Mouse (Mus musculus) bone marrow, adult 2 months (tissue): ENCODE data around the gene Pdcd4. TPM values are rescaled to one million over a fixed set of nuclear protein-coding genes. Genes with fewer than 3 reads are reported as not detected.

ENCODE experiments used
- H3K27ac ChIP-seq: fragments of 200-500 bp; 2 replicates; pipeline ENCODE4 v1.5.1; 2012; ENCODE audit warnings: low read depth, mild to moderate bottlenecking, control low read depth, inconsistent platforms, low read length; ENCODE audit not compliant: control insufficient read depth, poor library complexity, insufficient read depth
- H3K4me1 ChIP-seq: fragments of 200-500 bp; 2 replicates; pipeline ENCODE4 v1.6.1; 2011; ENCODE audit warnings: low read length; ENCODE audit not compliant: control insufficient read depth, insufficient read depth
- H3K4me3 ChIP-seq: fragments of 200-500 bp; replicated peaks from 2 replicates; pipeline ENCODE3; 2011; ENCODE audit warnings: mild to moderate bottlenecking, low read depth, low read length, control low read depth; ENCODE audit not compliant: control insufficient read depth
- CTCF ChIP-seq: fragments of 200-500 bp; IDR thresholded peaks from 2 replicates; pipeline ENCODE4 v1.5.1; 2011; ENCODE audit warnings: low read length, control low read depth; ENCODE audit not compliant: control insufficient read depth, insufficient read depth
- POLR2A ChIP-seq: fragments of 200-500 bp; IDR thresholded peaks from 2 replicates; pipeline ENCODE4 v1.6.1; 2011; ENCODE audit warnings: low read depth, mild to moderate bottlenecking, control low read depth, low read length, borderline replicate concordance; ENCODE audit not compliant: control insufficient read depth
- WGBS: fragments of 180-500 bp; shearing (Covaris S2); methylation state at CpG from one replicate; pipeline ENCODE4 v1.1.7; 2018; 5-methylcytosine and 5-hydroxymethylcytosine counted together
- polyA plus RNA-seq: library from polyadenylated mRNA; stranded (reverse); fragments of >200 nt; gene quantifications from 2 replicates; pipeline ENCODE4 v1.2.4, GENCODE M21; 2011; ENCODE audit warnings: low replicate concordance; ENCODE audit not compliant: missing spikeins, insufficient read depth, insufficient read length

Gene Pdcd4
- polyA plus RNA-seq, 1 experiment: 49.6 TPM

DNA sequence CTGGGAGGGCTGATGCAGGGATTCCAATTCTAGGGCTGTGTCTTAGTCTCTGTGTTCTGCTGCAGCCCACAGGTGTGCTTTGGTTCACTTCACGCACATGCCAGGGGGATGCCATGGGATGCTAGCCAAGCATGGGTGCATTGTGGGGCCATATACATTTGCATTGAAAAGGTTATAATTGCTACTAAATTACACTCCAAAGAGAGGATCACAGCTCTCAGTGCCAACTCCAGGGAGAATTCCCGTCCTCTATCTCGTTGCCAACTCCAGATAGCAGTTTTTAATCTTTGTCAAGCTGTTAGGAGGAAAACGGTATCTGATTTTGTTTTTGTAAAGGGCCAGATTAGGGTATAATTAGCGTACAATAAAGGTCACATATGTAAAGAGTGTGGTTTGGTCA is 36.2 kb upstream of the Pdcd4 start:
- Histone ChIP-seq H3K4me3 (no peak overlapping the region), H3K4me1 (no peaks in the 10 kb centered on the region), H3K27ac (no peak overlapping the region)
- 81% methylated on average over 5 of the region's 5 CpGs for WGBS
- TF ChIP-seq CTCF: no peak
- TF ChIP-seq POLR2A: no peak

DNA sequence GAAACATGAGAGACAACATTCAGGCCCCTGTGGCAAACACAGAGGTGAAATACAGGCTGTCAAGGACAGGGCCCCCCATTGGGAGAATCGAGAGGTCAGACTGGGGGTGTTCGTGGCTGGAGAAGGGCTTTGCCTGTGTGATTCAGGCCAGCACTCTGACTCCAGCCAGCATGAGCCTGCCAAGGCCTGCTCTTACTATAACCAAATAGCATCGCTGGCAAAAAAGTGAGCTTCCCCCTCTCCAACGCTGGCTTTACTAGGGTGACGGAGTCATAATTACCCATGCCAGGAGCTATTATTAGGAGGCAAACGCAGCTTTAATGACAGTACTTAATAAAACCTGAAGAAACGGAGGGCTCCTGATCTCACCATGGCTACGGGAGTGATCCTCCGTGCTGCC is 35.2 kb upstream of the Pdcd4 start:
- Histone ChIP-seq H3K27ac (no peak overlapping the region), H3K4me1 (no peaks in the 10 kb centered on the region), H3K4me3 (no peak overlapping the region)
- 90% methylated on average over 9 of the region's 9 CpGs for WGBS
- no peak for TF ChIP-seq CTCF
- no peak for TF ChIP-seq POLR2A

DNA sequence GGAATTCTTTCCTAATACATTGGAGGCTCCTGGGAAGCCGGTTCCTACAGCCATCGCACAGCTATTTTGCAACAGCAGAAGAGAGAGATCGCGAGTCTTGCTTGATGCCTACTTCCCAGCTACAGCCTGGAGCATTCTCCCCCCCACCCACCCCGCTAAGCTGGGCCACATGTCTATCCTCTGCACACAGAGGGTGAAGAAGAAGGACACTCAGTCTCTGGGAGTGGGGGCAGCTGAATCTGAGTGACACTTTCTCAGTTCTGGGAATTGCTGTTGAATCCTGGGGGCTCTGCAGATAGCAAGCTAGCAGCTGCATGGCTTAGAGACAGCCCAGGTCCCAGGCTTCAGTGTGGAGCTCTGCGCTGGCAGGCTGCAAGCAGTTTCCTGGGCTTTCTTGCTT is 34.1 kb upstream of the Pdcd4 start:
- no peak overlapping the region for H3K4me3 ChIP-seq
- no peak overlapping the region for H3K27ac ChIP-seq
- TF ChIP-seq POLR2A (no peak), CTCF (no peak)
- WGBS: 68% methylated on average over 6 of the region's 6 CpGs
- H3K4me1 ChIP-seq: no peaks in the 10 kb centered on the region

DNA sequence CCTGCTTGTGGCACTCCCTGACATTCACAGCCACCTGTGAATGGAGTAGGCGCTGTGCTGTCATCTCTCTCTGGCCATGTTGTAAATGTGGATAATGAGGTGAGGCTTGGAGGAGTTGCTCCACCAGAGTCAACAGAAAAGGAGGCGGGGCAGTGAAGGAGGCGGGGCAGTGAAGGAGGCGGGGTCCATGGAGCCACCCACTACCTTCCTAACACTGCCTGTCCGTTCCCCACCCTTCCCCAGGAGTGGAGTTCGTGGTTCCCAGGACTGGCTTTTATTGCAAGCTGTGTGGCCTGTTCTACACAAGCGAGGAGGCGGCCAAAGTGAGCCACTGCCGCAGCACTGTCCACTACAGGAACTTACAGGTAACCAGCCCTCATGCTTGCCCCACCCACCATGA is 32.9 kb upstream of the Pdcd4 start:
- no peak for TF ChIP-seq POLR2A
- TF ChIP-seq CTCF: no peak
- WGBS: 59% methylated on average over 9 of the region's 9 CpGs
- Histone ChIP-seq H3K4me3 (no peak overlapping the region), H3K4me1 (no peaks in the 10 kb centered on the region), H3K27ac (no peak overlapping the region)

DNA sequence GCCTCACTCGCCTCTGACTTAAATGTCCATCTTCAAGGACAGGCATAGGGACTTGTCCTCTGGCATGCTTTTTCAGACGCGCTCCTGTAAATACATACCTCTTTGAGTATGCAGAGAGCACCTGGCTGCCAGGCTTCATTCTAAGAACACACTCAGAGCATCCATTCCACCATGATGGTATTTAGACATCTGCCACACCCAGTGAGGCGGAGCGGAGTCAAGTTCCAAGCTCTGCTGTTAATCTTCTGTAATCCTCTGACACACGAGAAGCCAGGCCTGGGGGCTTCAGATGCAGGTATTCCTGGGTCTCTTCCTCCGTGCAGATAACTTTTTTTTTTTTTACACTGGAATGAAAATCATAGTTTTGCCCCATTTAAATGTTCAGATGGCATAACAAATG is 32.4 kb upstream of the Pdcd4 start:
- Histone ChIP-seq H3K4me1 (no peaks in the 10 kb centered on the region), H3K4me3 (no peak overlapping the region), H3K27ac (no peak overlapping the region)
- TF ChIP-seq POLR2A (no peak), CTCF (no peak)
- 86% methylated on average over 7 of the region's 7 CpGs for WGBS

DNA sequence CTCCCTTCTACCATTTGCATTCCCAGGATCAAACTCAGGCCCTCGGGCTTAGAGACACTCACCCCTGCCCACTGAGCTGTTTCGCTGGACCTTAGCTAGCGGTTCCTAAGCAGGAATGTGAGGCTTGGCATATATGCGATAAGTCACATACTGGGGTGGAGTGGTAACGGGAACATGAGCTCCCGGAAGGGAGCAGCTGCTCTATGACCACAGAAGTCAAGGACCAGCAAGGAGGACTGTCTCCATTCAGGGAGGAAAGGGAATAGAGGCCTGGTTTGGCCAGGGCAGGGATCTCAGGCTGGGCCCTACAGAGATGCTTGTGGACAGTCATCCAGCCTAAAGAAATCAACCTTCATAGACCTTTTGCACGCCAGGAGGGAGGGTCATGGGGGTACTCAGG is 30.7 kb upstream of the Pdcd4 start:
- no peaks in the 10 kb centered on the region for H3K4me1 ChIP-seq
- WGBS: 90% methylated on average over 7 of the region's 7 CpGs
- TF ChIP-seq POLR2A: no peak
- no peak for TF ChIP-seq CTCF
- H3K27ac ChIP-seq: no peak overlapping the region
- H3K4me3 ChIP-seq: no peak overlapping the region

DNA sequence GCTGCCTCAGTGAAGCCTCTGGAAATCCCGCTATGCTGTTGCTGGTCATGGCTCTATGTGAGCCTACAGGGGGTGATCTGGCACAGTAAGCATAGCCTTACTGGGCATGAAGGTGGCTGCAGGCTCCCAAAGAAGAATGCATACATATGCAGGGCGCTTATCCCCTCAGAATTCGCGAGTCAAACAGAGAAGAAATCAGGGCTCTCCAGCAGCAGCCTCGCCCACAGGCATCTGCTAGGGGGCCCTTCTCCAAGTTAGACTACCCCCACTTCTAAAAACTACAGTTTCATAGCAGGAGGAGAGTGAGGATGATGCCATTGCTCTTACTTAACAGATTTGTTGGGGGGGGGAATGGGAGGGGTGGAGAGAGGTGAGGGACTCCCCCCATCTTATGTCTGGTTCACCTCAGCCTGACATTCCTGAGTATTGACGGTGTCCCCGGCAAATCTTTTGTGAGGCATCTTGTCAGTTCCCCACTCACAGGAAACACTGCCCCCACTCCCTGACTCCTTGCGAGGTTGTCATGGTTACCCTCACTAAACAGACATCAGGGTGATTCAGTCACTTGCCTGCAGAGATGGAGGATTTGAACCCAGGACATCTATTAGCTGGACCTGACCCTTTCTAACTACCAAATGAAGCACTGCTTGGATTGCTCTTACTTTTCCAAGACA is 29.3 kb upstream of the Pdcd4 start:
- Histone ChIP-seq H3K4me3 (no peak overlapping the region), H3K27ac (no peak overlapping the region), H3K4me1 (no peaks in the 10 kb centered on the region)
- WGBS: 72% methylated on average over 8 of the region's 8 CpGs
- no peak for TF ChIP-seq POLR2A
- TF ChIP-seq CTCF: no peak

DNA sequence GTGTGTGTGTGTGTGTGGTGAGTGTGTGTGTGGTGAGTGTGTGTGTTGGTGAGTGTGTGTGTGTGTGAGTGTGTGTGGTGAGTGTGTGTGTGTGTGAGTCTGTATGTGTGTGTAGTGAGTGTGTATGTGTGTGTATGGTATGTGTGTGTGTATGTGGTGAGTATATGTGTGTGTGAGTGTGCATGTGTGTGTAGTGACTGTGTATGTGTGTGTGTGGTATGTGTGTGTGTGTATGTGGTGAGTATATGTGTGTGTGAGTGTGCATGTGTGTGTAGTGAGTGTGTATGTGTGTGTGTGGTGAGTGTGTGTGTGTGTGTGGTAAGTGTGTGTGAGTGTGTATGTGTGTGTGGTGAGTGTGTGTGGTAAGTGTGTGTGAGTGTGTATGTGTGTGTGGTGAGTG is 24.8 kb upstream of the Pdcd4 start:
- Histone ChIP-seq H3K27ac (no peak overlapping the region), H3K4me3 (no peak overlapping the region), H3K4me1 (peaks cover 4% of the 10 kb centered on the region; the same call in 1 of the 2 replicates)
- TF ChIP-seq CTCF: no peak
- TF ChIP-seq POLR2A: no peak

DNA sequence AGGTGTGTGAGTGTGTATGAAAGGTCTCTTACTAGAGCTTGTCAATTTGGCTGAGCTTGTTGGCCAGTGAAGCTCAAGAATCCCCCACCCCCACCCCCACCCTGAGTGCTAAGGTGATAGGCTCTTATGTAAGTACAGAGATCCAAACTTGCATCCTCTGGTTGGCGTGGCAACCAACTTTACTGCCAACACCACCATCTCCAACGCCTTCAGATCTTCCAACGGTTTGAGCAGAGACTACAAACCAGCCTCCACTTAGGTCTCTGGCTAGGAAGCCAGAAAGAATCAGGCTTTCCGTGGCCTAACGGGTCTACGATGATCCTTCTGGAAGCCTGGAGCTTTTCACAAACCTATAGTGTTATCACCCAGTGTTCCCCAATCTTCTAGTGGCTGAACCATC is 23.9 kb upstream of the Pdcd4 start:
- Histone ChIP-seq H3K4me3 (no peak overlapping the region), H3K27ac (no peak overlapping the region), H3K4me1 (peaks cover 4% of the 10 kb centered on the region; the same call in 1 of the 2 replicates)
- TF ChIP-seq CTCF: no peak
- TF ChIP-seq POLR2A: no peak
- WGBS: 92% methylated on average over 6 of the region's 6 CpGs
